Mouse (Mus musculus) cortical plate, adult 2 months (tissue): Measurements from ENCODE around the gene Gm21987. TPM values are rescaled to one million over a fixed set of nuclear protein-coding genes. Genes with fewer than 3 reads are reported as not detected.

ENCODE experiments used
- H3K27ac ChIP-seq: fragments of 200-500 bp; 2 replicates; pipeline ENCODE4 v1.5.1; 2012; ENCODE audit warnings: low read length, control low read depth, inconsistent platforms; ENCODE audit not compliant: insufficient read depth
- H3K4me1 ChIP-seq: fragments of 200-500 bp; 2 replicates; pipeline ENCODE4 v1.6.1; 2011; ENCODE audit warnings: low read length; ENCODE audit not compliant: control insufficient read depth, insufficient read depth
- H3K4me3 ChIP-seq: fragments of 200-500 bp; 2 replicates; pipeline ENCODE4 v1.5.1; 2011; ENCODE audit warnings: mild to moderate bottlenecking, low read length, control low read depth; ENCODE audit not compliant: insufficient read depth
- CTCF ChIP-seq: fragments of 200-500 bp; IDR thresholded peaks from 2 replicates; pipeline ENCODE4 v1.5.1; 2011; ENCODE audit warnings: mild to moderate bottlenecking, control low read depth, low read length; ENCODE audit not compliant: insufficient read depth; ENCODE audit errors: extremely low read depth
- POLR2A ChIP-seq: fragments of 200-500 bp; IDR thresholded peaks from 2 replicates; pipeline ENCODE4 v1.6.1; 2011; ENCODE audit warnings: mild to moderate bottlenecking, low read length, control low read depth; ENCODE audit not compliant: insufficient read depth; ENCODE audit errors: extremely low read depth
- polyA plus RNA-seq: library from polyadenylated mRNA; depleted of rRNA; stranded (reverse); fragments of >200 nt; gene quantifications from 2 replicates; pipeline ENCODE4 v1.2.3, GENCODE M21; 2012

The Gm21987 gene
- polyA plus RNA-seq, 1 experiment = not detected

DNA sequence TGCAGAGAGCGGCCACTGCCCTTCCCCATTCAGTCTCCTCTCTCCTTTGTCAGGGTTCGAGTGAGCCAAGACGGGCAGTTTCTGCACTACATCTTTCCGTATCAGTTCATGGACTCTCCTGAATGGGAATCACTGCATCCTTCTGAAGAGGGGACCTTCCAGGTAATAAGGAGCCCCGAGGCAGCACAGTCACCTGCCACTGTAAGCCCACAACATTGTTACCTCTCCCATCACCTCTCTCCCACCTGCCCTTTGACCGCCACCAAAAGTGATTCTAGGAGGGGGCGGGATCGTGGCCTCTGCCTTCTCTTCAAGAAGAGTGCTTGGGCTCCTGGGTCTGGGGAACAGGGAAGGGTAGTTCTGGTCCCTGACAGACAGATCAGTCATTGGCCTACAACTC, 22.6 kb downstream of the Gm21987 start:
- Histone ChIP-seq H3K4me3 (no peak overlapping the region), H3K27ac (no peak overlapping the region), H3K4me1 (peaks cover 2% of the 10 kb centered on the region; the same call in 1 of the 2 replicates)
- TF ChIP-seq POLR2A = no peak
- no peak for TF ChIP-seq CTCF

GRCm38 (mm10) chr16:38369992-38370484, 23.2 kb downstream of the Gm21987 start:
- TF ChIP-seq POLR2A (no peak), CTCF (no peak)
- H3K4me3 ChIP-seq = no peak overlapping the region
- peaks cover 2% of the 10 kb centered on the region; the same call in 1 of the 2 replicates for H3K4me1 ChIP-seq
- H3K27ac ChIP-seq = no peak overlapping the region

DNA sequence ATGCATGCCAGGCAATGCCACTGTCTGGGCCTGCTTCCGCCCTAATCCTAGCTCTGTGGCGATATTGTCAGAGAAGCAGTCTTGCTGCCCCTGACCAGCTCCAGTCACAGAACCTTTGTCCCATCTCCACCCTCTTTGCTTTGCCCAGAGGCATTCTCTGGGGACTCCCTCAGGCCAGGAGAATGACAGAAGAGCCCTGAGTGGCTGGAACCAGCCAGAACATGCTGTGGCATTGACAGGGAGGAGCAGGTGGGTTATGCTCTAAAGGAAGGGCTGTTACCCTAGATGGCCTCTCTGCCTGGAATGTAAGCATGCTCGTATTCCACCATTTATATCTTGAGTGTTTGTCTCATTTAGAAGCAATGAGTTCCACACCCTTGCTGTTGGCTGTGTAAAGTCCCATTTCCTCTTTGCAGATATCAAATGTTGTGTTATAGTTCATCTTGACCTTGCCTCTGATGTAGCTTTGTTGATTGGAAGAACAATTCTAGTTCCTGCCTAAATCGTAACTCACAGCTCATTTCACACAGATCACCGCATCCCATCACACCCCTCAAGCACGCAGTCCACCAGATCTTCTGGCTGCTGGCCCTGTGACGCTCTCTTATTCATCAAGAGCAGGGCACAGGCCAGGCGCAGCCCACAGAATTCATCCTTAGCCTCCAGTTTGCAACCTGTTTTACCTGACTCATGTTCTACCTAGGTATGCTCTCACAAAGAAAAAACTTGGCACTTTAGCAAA, 24.0 kb downstream of the Gm21987 start:
- Histone ChIP-seq H3K27ac (no peak overlapping the region), H3K4me3 (no peak overlapping the region)
- TF ChIP-seq CTCF (no peak), POLR2A (no peak)

DNA sequence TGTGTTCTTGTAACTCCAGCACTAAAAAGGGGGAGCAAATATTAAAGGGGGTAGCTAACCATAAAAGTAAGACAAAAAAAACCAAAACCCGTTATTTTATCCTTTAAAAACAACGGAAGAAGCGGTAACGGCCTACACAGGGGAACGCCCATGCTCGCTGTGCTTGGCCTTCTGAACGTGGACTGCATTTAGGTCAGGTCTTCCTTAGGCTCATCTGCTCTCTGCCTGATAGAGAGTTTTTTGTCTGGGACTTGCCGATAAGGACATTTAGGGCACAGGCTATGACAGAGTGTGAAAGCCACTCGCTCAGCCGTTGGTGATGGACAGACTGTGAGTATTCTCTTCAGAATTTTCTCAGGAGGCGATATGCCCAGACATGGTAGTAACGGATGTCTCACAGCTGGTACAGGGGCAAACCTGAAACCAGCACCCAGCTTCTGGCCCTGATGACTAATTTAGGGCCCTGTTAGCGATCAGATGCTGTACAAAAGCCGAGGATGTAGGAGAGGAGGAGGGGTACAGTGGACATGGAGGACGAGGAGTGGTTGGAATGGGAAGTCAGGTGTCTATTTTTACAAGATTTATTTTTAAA, 25.0 kb downstream of the Gm21987 start:
- Histone ChIP-seq H3K27ac (no peak overlapping the region), H3K4me1 (no peaks in the 10 kb centered on the region), H3K4me3 (no peak overlapping the region)
- TF ChIP-seq POLR2A (no peak), CTCF (no peak)

More for the DNA sequence above, 24.0 kb downstream of the Gm21987 start:
- no peaks in the 10 kb centered on the region for H3K4me1 ChIP-seq

DNA sequence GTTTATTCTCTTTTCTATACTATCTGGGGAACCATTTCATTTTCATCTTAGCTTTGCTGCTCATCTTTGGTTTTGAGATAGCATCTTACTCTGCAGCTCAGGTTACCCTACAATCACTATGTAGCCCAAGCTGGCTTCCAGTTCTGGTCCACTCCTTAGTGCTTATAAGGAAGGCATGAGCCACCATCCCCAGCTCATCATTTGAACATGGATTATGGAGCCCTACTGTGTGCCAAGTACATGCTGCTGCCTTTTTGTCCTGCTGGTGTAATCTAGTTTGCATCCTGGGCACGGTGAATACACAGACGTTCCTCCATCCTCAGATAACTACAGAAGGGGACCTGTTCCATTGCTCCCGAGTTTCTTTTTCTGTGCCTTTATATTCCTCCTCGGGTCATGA, 26.0 kb downstream of the Gm21987 start:
- Histone ChIP-seq H3K4me3 (no peak overlapping the region), H3K4me1 (no peaks in the 10 kb centered on the region), H3K27ac (no peak overlapping the region)
- TF ChIP-seq CTCF = no peak

DNA sequence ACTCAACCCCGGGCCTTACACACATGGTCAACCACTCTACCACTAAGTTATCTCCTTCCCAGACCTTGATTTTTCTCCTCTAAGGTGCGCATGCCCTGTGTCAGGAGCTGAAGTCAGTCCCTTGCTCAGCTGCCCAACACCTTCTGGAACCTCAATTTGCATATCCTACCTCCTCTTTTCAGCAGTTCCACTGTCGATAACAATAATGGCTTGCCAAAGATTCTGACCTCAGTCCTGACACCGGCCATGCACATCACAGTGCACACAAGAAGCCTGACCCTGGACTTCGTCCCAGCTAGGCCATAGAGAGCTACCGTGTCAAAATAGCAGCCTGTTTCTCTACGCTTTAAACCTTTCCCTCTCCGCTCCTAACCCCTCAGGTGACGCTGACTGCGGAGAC, 26.6 kb downstream of the Gm21987 start:
- no peak overlapping the region for H3K27ac ChIP-seq
- H3K4me1 ChIP-seq = no peaks in the 10 kb centered on the region
- H3K4me3 ChIP-seq = no peak overlapping the region
- TF ChIP-seq POLR2A (no peak), CTCF (no peak)

- Histone ChIP-seq H3K4me3 (no peak overlapping the region), H3K4me1 (no peaks in the 10 kb centered on the region), H3K27ac (no peak overlapping the region)
- TF ChIP-seq CTCF = no peak
- TF ChIP-seq POLR2A = no peak
These were observed 27.1 kb downstream of the Gm21987 start for GRCm38 (mm10) chr16:38373941-38374340.

DNA sequence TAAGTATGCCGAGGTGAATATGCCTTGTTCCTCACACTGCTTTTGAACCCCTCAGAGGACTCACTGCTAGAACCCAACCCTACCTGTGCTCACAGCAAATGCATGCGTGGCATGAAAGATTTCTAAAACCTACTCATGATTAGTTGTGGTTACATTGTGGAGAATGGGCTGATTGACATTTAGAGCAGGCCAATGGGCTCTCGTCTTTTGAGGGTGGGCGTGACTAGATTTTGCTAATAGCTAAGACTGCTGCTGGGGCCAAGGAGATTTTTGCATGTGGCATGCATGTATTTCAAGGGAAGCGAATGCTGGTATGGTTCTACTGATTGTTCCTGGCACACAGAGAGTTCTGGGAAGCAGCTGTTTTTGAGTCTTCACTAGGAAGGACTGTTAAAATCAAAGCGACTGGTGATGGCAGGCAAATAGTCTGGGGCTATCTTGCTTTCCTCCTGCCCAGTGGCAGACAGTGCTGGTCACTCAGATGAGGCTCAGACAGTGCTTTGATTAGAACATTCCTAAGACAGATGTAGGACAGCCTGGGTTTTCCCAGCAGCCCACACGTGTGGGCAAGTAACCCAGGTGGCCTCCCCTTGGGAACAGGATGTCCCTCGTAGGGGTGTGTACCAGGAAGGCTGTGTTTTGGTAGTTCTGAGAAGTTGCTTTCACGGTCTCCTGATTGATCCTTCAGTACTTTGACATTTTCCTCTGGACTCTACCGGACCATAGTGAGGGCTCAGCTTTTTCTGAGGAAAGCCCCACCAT, 27.7 kb downstream of the Gm21987 start:
- TF ChIP-seq POLR2A (no peak), CTCF (no peak)
- Histone ChIP-seq H3K27ac (no peak overlapping the region), H3K4me3 (no peak overlapping the region), H3K4me1 (no peaks in the 10 kb centered on the region)

- TF ChIP-seq CTCF (no peak), POLR2A (no peak)
- no peak overlapping the region for H3K4me3 ChIP-seq
- no peak overlapping the region for H3K27ac ChIP-seq
- H3K4me1 ChIP-seq = no peaks in the 10 kb centered on the region
These were observed 28.3 kb downstream of the Gm21987 start for GRCm38 (mm10) chr16:38375182-38375581.
